Mouse (Mus musculus): ENCODE data around the gene Mrgprb2.

Gene Mrgprb2

GRCm38 (mm10) chr7:48557986-48558385 lies at the start of gene Mrgprb2:
Gene Mrgprb2 (minus strand): TSS chr7:48558086.
- no peak for DNase-seq

All from cerebellum, adult 9-10 months (tissue).